Mouse (Mus musculus): ENCODE results near the gene Pdzd7. TPM values are rescaled to one million over a fixed set of nuclear protein-coding genes. Genes with fewer than 3 reads are reported as not detected.
A peak's percentile ranks its signal among the peaks of the same experiment; 100 is the strongest.

Gene Pdzd7
- total RNA-seq, 1 experiment = 0.45 TPM

GRCm38 (mm10) chr19:44992712-44993111, 52.8 kb downstream of the Pdzd7 start:
- TF ChIP-seq ZC3H11A (IDR thresholded peaks at IDR 0.05; ENCODE audit: borderline replicate concordance, low read depth, low read length) (no peak), HCFC1 (IDR thresholded peaks at IDR 0.05; ENCODE audit: borderline replicate concordance, insufficient read depth, low read length) (no peak), ZNF384 (IDR thresholded peaks at IDR 0.05; ENCODE audit: low read depth, low read length) (no peak), CHD2 (IDR thresholded peaks at IDR 0.05; ENCODE audit: low read depth, low read length) (no peak), MAFK (IDR thresholded peaks at IDR 0.05; ENCODE audit: insufficient read depth, low read depth, low read length) (no peak)
- no peak for DNase-seq (ENCODE audit: low read depth, low spot score)
- Histone ChIP-seq H3K27ac (ENCODE audit: insufficient read depth, low read depth, low read length, poor library complexity, severe bottlenecking) (no peak overlapping the region), H3K4me1 (ENCODE audit: control insufficient read depth in 2 of 2, insufficient read depth in 2 of 2, low read length in 2 of 2, poor library complexity in 1 of 2) (peaks cover 6 to 36% of the 10 kb centered on the region in 2 experiments), H3K9ac (ENCODE audit: insufficient read depth, low read depth, low read length, poor library complexity, severe bottlenecking) (no peak overlapping the region), H3K9me3 (ENCODE audit: control insufficient read depth, insufficient read depth, low read depth, low read length) (no peaks in the 10 kb centered on the region), H3K36me3 (ENCODE audit: control insufficient read depth, insufficient read depth, low read length, poor library complexity, severe bottlenecking) (peaks cover 3% of the 10 kb centered on the region; the same call in 1 of the 2 replicates), H3K4me3 (ENCODE audit: insufficient read depth in 1 of 2, low read depth in 1 of 2, low read length in 2 of 2, poor library complexity in 1 of 2, severe bottlenecking in 1 of 2) (no peak overlapping the region)
- in situ Hi-C loops (cut with MboI; ENCODE audit: low sequenced_read_pairs in 2 of 2, unreplicated experiment in 2 of 2) = no loop called here

- in situ Hi-C loops (cut with MboI; ENCODE audit: low sequenced_read_pairs in 2 of 2, unreplicated experiment in 2 of 2) = no loop called here
- TF ChIP-seq HCFC1 (IDR thresholded peaks at IDR 0.05; ENCODE audit: borderline replicate concordance, insufficient read depth, low read length) (no peak), CHD2 (IDR thresholded peaks at IDR 0.05; ENCODE audit: low read depth, low read length) (no peak), ZNF384 (IDR thresholded peaks at IDR 0.05; ENCODE audit: low read depth, low read length) (no peak), ZC3H11A (IDR thresholded peaks at IDR 0.05; ENCODE audit: borderline replicate concordance, low read depth, low read length) (no peak), MAFK (IDR thresholded peaks at IDR 0.05; ENCODE audit: insufficient read depth, low read depth, low read length) (no peak)
- Histone ChIP-seq H3K4me3 (ENCODE audit: insufficient read depth in 1 of 2, low read depth in 1 of 2, low read length in 2 of 2, poor library complexity in 1 of 2, severe bottlenecking in 1 of 2) (no peak overlapping the region), H3K4me1 (ENCODE audit: control insufficient read depth in 2 of 2, insufficient read depth in 2 of 2, low read length in 2 of 2, poor library complexity in 1 of 2) (peaks cover 6 to 36% of the 10 kb centered on the region in 2 experiments), H3K9ac (ENCODE audit: insufficient read depth, low read depth, low read length, poor library complexity, severe bottlenecking) (no peak overlapping the region), H3K27ac (ENCODE audit: insufficient read depth, low read depth, low read length, poor library complexity, severe bottlenecking) (no peak overlapping the region), H3K36me3 (ENCODE audit: control insufficient read depth, insufficient read depth, low read length, poor library complexity, severe bottlenecking) (no peaks in the 10 kb centered on the region), H3K9me3 (ENCODE audit: control insufficient read depth, insufficient read depth, low read depth, low read length) (no peaks in the 10 kb centered on the region)
- no peak for DNase-seq (ENCODE audit: low read depth, low spot score)
Measured at GRCm38 (mm10) chr19:44992246-44992645, 53.3 kb downstream of the Pdzd7 start.

GRCm38 (mm10) chr19:44991031-44991430, 54.5 kb downstream of the Pdzd7 start:
- Histone ChIP-seq H3K9me3 (ENCODE audit: control insufficient read depth, insufficient read depth, low read depth, low read length) (no peaks in the 10 kb centered on the region), H3K4me3 (ENCODE audit: insufficient read depth in 1 of 2, low read depth in 1 of 2, low read length in 2 of 2, poor library complexity in 1 of 2, severe bottlenecking in 1 of 2) (no peak overlapping the region), H3K9ac (ENCODE audit: insufficient read depth, low read depth, low read length, poor library complexity, severe bottlenecking) (no peak overlapping the region), H3K36me3 (ENCODE audit: control insufficient read depth, insufficient read depth, low read length, poor library complexity, severe bottlenecking) (no peaks in the 10 kb centered on the region), H3K27ac (ENCODE audit: insufficient read depth, low read depth, low read length, poor library complexity, severe bottlenecking) (no peak overlapping the region), H3K4me1 (ENCODE audit: control insufficient read depth in 2 of 2, insufficient read depth in 2 of 2, low read length in 2 of 2, poor library complexity in 1 of 2) (peaks cover 6 to 32% of the 10 kb centered on the region in 2 experiments)
- no peak for DNase-seq (ENCODE audit: low read depth, low spot score)
- in situ Hi-C loops (cut with MboI; ENCODE audit: low sequenced_read_pairs in 2 of 2, unreplicated experiment in 2 of 2) = no loop called here
- no peak for TF ChIP-seq ZC3H11A (IDR thresholded peaks at IDR 0.05; ENCODE audit: borderline replicate concordance, low read depth, low read length)
- no peak for TF ChIP-seq CHD2 (IDR thresholded peaks at IDR 0.05; ENCODE audit: low read depth, low read length)
- TF ChIP-seq ZNF384 (IDR thresholded peaks at IDR 0.05; ENCODE audit: low read depth, low read length) = no peak
- no peak for TF ChIP-seq MAFK (IDR thresholded peaks at IDR 0.05; ENCODE audit: insufficient read depth, low read depth, low read length)

GRCm38 (mm10) chr19:44989567-44990495, 55.7 kb downstream of the Pdzd7 start:
- in situ Hi-C loops (cut with MboI; ENCODE audit: low sequenced_read_pairs in 2 of 2, unreplicated experiment in 2 of 2) = no loop called here
- Histone ChIP-seq H3K36me3 (ENCODE audit: control insufficient read depth, insufficient read depth, low read length, poor library complexity, severe bottlenecking) (no peaks in the 10 kb centered on the region), H3K27ac (ENCODE audit: insufficient read depth, low read depth, low read length, poor library complexity, severe bottlenecking) (no peak overlapping the region), H3K4me1 (ENCODE audit: control insufficient read depth in 2 of 2, insufficient read depth in 2 of 2, low read length in 2 of 2, poor library complexity in 1 of 2) (peaks cover 6 to 30% of the 10 kb centered on the region in 2 experiments), H3K9me3 (ENCODE audit: control insufficient read depth, insufficient read depth, low read depth, low read length) (no peaks in the 10 kb centered on the region), H3K9ac (ENCODE audit: insufficient read depth, low read depth, low read length, poor library complexity, severe bottlenecking) (peak overlapping the region; percentile 59), H3K4me3 (ENCODE audit: insufficient read depth in 1 of 2, low read depth in 1 of 2, low read length in 2 of 2, poor library complexity in 1 of 2, severe bottlenecking in 1 of 2) (peak overlapping the region; percentile 75 to 77)
- no peak for DNase-seq (ENCODE audit: low read depth, low spot score)
- TF ChIP-seq ZC3H11A (IDR thresholded peaks at IDR 0.05; ENCODE audit: borderline replicate concordance, low read depth, low read length) (no peak), ZNF384 (IDR thresholded peaks at IDR 0.05; ENCODE audit: low read depth, low read length) (no peak), CHD2 (IDR thresholded peaks at IDR 0.05; ENCODE audit: low read depth, low read length) (no peak), HCFC1 (IDR thresholded peaks at IDR 0.05; ENCODE audit: borderline replicate concordance, insufficient read depth, low read length) (no peak), MAFK (IDR thresholded peaks at IDR 0.05; ENCODE audit: insufficient read depth, low read depth, low read length) (no peak)
